Mouse (Mus musculus) heart, adult 2 months (tissue): Measurements from ENCODE around the gene Gm20388.

Experiments used
- CTCF ChIP-seq: fragments of 200-600 bp; IDR thresholded peaks from 2 replicates; pipeline ENCODE4 v1.8.1; 2022; ENCODE audit warnings: antibody characterized with exemption, mild to moderate bottlenecking, moderate library complexity
- POLR2A ChIP-seq: fragments of 200-500 bp; IDR thresholded peaks from 2 replicates; pipeline ENCODE4 v1.6.1; 2011; ENCODE audit warnings: mild to moderate bottlenecking, low read depth, low read length, control low read depth; ENCODE audit not compliant: insufficient read depth

DNA sequence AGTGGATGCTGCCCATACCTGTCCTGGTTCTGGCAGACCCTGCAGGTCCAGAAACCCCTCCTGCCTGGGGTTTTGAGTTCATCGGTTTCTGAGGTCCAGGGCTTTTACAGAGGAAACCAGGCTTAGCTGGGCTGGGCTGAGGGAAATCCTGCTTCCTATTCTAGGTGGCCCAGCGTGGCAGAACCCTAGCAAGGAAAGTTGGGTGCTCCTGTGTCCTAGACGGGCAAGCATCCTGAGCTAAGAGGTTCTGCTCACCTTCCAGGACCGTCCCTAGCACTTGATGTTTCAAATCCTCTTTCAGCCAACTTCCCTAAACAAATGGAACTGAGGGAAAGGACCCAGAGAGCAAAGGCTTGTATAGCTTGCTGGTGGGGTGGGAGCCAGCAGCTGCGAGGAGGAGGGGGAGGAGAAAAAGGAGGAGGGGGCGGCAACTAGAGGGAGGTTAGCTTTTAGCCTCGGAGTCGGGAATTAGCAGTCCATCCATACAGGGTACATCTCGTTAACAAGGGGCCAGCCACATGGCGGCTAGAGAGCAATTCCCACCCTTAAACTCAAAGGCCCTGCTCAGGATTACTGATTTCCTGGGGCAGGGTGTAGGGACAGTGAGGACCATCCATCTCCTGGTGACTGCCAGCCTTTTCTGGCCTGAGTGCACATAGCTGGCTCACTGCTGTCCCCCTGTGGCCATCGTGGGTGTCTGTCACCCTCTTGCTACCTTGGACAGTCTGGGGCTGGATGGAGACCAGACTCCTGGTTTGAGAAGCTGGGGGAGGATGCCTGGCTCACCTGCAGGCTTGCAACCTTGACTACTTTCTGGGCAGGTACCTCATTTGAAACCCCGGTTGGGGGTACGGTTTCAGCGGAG is 624.1 kb downstream of the Gm20388 start:
- no peak; the same call in 1 of the 2 replicates for TF ChIP-seq CTCF
- TF ChIP-seq POLR2A: no peak
